Mouse (Mus musculus) adrenal gland, postnatal 4 days (tissue): ENCODE data around the gene Mcts2. TPM values are rescaled to one million over a fixed set of nuclear protein-coding genes. Genes with fewer than 3 reads are reported as not detected.
A peak's percentile ranks its signal among the peaks of the same experiment; 100 is the strongest.

Source experiments
- DNase-seq, 2 experiments: peaks; one replicate each; pipeline ENCODE4 v3.0.0; 2021 to 2022; ENCODE audit warnings: low spot score in 2 of 2, mixed read lengths in 2 of 2
- total RNA-seq, 2 experiments: library from RNA; stranded (reverse); gene quantifications; 2 replicates each; pipeline ENCODE4 v1.2.3; 2021

Mcts2 gene
- total RNA-seq, 2 experiments from 2014 or later = 26.7 to 27.4 TPM

DNA sequence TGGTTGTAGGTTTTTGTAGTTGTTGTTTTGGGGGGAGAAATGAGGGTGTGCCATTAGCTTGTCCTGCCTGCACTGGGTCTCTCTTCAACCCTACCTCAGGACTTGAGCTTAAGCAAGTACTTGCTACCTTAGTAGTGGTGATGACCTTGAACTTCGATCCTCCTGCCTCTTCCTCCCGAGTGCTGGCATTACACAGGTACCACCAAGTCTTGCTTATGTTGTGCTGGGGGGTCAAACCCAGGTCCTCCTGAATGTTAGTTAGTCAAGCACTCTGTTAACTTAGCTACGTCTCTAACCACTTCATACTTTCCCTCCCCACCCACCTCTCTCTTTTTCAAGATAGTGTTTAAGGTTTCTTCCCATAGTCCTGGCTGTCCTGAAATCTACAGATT lies 37.5 kb downstream of the Mcts2 start:
- DNase-seq = no peak

DNA sequence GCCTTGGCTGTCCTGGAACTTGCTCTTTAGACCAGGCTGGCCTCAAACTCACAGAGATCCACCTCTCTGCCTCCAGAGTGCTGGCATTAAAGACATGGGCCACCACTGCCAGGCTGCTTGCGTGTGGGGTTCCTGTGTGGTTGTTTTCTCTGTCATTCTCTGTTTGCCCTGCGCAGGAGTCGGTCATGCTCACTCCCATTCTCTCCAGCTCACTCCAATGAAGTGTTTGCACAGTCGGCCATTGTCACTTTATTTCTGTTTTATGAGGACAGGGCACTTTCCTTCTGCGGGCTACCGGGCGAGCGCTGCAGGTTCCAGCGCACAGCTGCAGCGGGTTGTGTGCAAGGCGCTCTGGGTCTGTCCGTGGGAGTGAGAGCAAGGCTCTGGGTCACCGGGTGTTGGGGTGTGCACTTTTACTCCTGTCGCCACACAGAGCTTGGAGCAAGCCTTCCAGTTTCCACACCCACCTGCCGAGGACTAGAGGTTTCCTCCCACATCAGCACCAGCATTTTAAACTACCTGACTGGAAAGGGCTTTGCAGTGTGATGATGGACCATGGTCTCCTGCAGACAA lies 38.4 kb downstream of the Mcts2 start:
- no peak for DNase-seq

DNA sequence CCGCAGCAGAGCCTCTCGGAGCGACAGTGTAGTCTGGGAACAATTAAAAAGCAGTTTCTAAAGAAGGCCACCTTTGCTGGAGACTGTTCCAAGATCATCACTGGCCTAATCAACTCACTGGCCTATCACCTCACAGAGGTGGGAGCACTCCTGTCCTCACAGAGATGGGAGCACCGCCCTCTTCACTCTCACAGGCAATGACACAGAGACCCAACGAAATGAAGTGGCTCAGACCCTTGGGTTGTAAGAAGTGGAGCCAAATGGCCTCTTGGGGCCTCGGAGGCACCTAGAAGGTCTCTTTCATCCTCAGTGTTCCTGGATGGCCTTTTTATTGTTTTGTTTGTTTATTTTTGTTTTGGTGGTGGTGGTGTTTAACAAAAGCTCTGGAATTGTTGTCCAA lies 39.4 kb downstream of the Mcts2 start:
- no peak for DNase-seq

DNA sequence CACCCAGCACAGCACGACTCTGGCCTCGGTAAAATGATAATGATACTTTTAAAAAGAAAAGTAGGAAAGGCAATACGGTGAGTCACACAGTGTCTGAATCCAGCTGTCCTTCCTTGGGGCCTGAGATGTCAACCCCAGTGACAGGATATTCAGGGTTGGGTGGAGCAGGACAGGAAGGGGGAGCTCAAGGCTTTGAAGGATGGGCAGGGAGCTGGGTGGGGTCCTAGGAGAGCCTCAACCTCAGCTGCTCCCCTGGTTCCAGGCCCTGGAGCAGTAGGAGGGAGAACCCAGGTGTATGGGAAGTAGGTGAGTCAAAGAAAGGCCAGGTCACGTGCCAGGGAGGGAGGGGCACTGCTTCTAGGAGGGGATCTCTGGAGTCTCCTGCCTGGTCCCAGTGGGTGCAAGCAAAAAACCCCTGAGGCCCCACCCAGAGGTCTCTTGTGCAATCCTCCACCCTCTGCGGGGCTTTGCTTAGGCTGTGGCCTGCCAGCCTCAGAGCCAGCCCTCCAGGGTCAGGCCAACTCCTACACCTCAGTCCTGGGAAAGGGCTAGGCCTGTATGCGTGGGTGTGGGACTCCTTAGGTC lies 40.0 kb downstream of the Mcts2 start:
- DNase-seq = no peak

DNA sequence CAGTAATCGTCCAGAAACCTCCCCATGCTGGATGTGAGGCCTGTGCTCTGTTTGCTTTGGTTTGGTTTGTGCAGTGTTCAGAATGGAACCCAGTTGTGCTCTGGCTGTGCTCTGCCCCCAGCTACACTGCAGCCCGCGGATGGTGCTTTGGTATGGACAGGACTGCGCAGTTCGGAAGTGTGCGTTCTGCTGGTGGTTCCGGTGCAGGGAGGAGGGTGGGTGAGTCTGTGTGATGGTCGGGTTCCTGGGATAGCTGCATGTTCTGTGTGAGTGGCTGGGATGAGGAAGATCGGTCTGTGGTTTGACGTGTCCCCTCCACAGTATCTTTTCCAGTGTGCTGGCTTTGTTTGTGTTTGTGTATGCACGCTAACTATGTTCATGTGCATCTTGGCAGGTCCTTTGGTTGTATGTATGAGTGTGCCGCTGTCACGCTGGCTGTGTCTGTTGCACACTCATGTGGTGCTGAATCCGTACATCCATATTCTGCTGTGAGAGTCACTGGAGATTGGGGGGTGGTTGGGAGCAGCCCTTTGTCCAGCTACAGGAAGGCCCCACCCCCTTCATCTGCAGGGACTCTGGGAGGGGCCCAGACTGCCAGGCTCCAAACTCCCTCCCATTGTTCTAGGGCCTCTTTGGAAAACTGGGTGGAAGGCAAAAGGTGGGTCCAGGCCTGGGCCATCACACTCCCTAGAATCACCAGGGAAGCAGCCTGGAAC lies 41.1 kb downstream of the Mcts2 start:
- DNase-seq = no peak

DNA sequence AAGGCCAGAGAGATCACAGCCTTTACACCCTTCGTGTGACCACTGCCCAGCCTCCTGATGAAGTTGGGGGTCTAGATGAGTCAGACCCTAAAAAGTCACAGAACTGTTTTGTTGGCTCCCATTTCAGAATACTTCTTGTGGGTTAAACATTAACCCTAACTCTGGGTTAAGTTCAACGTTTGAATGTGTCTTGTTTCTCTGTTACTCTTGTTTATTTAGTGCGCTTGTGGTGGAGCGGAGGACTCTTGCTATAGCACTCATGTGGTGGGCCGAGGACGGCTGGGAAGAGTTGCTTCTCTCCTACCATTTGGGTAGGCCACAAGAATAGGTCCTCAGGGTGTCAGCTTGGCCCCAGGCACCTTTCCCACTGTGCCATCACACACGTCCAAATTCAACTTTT lies 41.8 kb downstream of the Mcts2 start:
- DNase-seq = no peak

DNA sequence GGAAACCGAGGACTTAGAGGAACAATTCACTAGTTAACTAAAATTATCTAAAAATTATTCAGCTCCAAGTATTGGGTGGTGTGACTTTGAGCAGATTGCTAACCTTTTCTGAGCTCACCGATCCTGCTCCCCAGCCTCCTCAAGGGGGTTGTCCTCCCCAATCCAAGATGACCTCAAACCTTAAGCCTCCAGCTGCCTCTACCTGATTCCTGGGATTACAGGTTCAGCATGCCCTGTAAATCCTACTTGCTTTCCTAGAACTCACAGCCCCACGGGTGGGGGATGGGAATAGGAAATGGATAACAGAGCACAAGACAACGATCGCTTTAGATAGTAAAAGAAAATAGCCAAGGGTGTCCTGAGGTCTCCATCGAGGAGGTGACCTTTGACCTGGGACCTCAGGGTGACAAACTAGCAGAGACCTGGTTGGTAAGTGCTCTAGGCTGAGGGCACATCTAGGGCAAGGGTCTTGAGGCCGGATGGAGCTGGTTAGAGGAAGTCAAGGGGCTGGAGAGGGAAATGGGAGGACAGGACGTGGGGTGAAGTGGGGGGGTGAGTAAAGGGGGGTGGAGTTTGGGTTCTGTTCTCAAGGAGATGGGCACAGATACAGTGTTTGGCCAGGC lies 42.3 kb downstream of the Mcts2 start:
- DNase-seq = no peak

DNA sequence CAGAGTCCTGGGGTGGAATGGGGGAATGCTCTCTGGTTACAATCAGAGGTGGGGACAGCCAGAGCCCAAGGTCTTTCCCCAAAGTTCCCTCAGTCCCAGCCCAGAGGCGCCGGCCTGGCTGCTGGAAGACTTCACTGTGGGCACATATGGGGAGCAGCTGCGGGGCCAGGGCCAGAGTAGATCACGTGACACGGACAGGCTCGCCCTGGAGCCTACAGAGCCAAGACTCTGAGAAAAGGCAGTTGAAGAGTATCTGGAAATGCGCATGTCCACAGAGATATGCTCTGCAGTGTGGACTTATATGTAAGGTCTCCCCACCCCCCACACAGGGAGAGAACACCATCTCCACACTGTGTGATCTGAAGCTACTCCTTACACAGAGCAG lies 42.8 kb downstream of the Mcts2 start:
- peak; percentile 41 to 60 for DNase-seq

DNA sequence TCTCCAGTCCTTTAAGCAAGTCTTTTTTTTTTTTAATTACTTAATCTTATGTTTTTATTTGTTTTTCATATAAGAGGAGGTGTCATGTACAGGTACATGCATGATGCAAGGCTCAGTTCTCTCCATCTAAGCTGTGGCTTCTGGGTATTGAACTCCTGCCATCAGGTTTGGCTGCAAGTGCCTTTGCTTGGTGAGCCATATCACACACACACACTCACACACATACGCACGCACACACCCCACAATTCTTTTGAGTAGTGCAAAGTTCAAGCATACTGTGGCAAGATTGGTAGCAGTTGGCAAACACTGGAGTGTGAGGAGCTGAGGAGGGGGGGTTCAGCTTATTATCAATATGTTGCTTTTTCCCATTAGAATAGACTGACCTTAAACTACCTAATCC lies 46.4 kb downstream of the Mcts2 start:
- DNase-seq = no peak

DNA sequence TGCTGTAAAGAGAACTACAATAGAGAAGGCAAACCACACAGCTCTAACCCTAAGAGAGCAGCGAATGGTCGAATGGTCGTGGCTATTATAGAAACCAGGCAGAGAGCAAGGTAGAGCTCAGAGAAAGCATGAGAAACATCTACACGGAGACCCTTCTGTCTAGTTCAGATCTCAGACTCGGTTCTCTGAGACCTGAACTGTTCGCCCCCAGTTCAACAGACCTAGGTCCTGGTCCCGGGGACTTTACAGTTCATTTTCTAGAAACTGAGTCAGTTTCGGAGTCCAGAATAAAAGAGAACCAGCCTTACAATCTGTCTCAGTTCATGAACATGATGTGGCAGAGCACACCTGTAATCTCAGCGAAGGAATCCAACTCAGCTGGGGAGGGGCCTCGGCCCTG lies 47.7 kb downstream of the Mcts2 start:
- DNase-seq = no peak

DNA sequence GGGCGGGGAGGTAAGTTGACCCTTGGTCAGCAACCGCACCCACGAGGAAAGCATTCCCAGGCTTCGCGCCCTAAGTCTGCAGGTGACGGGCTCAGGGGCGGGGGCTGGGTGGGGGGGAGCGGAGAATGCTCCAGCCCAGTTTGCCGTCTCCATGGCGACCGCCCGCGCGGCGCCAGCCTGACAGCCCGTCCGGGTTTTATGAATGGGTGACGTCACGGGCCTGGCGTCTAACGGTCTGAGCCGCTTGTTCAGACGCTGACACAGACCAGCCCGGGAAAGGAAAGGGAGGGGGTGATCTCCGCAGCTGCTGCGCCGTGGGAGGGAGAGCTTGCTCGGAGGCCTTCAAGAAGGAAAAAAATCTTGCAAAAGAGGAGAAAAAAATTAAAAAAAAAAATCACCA lies 48.1 kb downstream of the Mcts2 start:
- peak; percentile 84 to 90 for DNase-seq

DNA sequence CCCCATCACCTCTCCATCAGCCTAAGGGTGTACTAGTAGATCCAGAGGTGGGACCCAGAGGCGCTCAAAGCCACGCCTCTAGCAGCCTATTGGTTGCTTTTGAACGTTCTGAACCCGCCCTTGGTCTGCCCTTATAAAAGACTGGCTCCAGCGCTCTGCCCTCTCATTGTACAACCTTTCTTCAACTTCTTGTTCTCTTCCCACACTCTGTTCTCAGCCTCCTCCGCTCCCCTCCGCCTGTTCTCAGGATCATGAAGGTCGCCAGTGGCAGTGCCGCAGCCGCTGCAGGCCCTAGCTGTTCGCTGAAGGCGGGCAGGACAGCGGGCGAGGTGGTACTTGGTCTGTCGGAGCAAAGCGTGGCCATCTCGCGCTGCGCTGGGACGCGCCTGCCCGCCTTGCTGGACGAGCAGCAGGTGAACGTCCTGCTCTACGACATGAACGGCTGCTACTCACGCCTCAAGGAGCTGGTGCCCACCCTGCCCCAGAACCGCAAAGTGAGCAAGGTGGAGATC lies 49.3 kb downstream of the Mcts2 start, which contains the start of gene Id1:
TSS of gene Id1 (plus strand) at position 162 of the 512 bp plus-strand sequence.
- peak; percentile 57 to 81 for DNase-seq

DNA sequence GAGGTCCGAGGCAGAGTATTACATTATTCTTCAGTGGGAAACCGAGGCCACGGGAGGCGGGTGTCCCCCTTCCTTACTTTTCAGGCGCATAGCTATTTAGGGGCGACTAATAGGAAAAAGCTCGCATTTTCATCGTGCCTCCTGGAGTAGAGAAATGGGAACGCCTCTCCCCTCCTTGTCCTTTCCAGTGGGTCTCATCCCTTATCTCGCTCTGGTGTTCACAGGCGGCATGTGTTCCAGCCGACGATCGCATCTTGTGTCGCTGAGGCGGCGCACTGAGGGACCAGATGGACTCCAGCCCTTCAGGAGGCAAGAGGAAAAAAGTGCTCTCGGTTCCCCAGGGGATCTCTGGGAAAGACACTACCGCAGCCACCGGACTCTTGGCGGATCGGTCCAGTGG lies 49.9 kb downstream of the Mcts2 start:
- DNase-seq = no peak

Other genes starting within 250 kb of the Mcts2 start
- not detected for gene Defb23, start 222.4 kb upstream of the Mcts2 start, total RNA-seq
- not detected for gene Defb20, start 210.0 kb upstream of the Mcts2 start, total RNA-seq
- gene Defb22, start 196.9 kb upstream of the Mcts2 start, total RNA-seq = not detected
- not detected for gene Defb26, start 175.3 kb upstream of the Mcts2 start, total RNA-seq
- gene Defb28, start 168.8 kb upstream of the Mcts2 start, total RNA-seq = not detected
- gene Defb29, start 146.9 kb upstream of the Mcts2 start, total RNA-seq = not detected
- not detected for gene Gm17416, start 117.7 kb upstream of the Mcts2 start, total RNA-seq
- gene Defb21, start 114.3 kb upstream of the Mcts2 start, total RNA-seq = not detected
- 10 to 100 TPM in 1 of 2 experiments, 1 to 10 TPM in 1; 8.3 to 10.2 TPM for gene Defb19, start 106.7 kb upstream of the Mcts2 start, total RNA-seq
- gene Defb45, start 87.6 kb upstream of the Mcts2 start, total RNA-seq = not detected
- gene Defb36, start 82.7 kb upstream of the Mcts2 start, total RNA-seq = 1 to 10 TPM; 2.0 to 2.3 TPM
- 1 to 10 TPM; 2.4 to 2.8 TPM for gene Defb25, start 64.0 kb upstream of the Mcts2 start, total RNA-seq
- gene Rem1, start 60.1 kb upstream of the Mcts2 start, total RNA-seq = 10 to 100 TPM; 11.5 to 17.9 TPM
- 100 to 1,000 TPM; 138 to 140 TPM for gene H13, start 17.6 kb upstream of the Mcts2 start, total RNA-seq
- 100 to 1,000 TPM; 103 to 129 TPM for gene Id1, start 49.2 kb downstream of the Mcts2 start, total RNA-seq
- 1 to 10 TPM; 4.2 to 4.9 TPM for gene Cox4i2, start 67.1 kb downstream of the Mcts2 start, total RNA-seq
- gene Bcl2l1, start 144.7 kb downstream of the Mcts2 start, total RNA-seq = 10 to 100 TPM; 63.5 to 64.6 TPM
- gene Tpx2, start 160.9 kb downstream of the Mcts2 start, total RNA-seq = 10 to 100 TPM; 31.7 to 39.7 TPM
- gene Mylk2, start 224.3 kb downstream of the Mcts2 start, total RNA-seq = 1 to 10 TPM in 1 of 2 experiments, under 1 TPM in 1; 0.50 to 2.9 TPM
- 1 to 10 TPM; 4.7 to 4.9 TPM for gene Foxs1, start 246.2 kb downstream of the Mcts2 start, total RNA-seq